Mouse (Mus musculus): Measurements from ENCODE around the gene Slc16a1.

GRCm38 (mm10) chr3:104638932-104639748, 672 bp downstream of the Slc16a1 start:
- no peak for TF ChIP-seq ZC3H11A (IDR thresholded peaks at IDR 0.05; ENCODE audit: borderline replicate concordance, low read depth, low read length)
- TF ChIP-seq MAFK (IDR thresholded peaks at IDR 0.05; ENCODE audit: insufficient read depth, low read depth, low read length): no peak
- no peak for TF ChIP-seq HCFC1 (IDR thresholded peaks at IDR 0.05; ENCODE audit: borderline replicate concordance, insufficient read depth, low read length)
- no peak for TF ChIP-seq CHD2 (IDR thresholded peaks at IDR 0.05; ENCODE audit: low read depth, low read length)
- TF ChIP-seq ZNF384 (IDR thresholded peaks at IDR 0.05; ENCODE audit: low read depth, low read length): no peak

All from ES-E14 (cell line).